Mouse (Mus musculus) kidney, adult 11 months (tissue): ENCODE results near the gene Tmed1.
"Not testable (repeated sequence)": the region's sequence is repeated elsewhere in the genome, so short reads cannot be mapped to it uniquely, and the experiment has no call there.

Experiments used
- DNase-seq: peaks from one replicate; pipeline ENCODE4 v3.0.0; 2022

Gene Tmed1

DNA sequence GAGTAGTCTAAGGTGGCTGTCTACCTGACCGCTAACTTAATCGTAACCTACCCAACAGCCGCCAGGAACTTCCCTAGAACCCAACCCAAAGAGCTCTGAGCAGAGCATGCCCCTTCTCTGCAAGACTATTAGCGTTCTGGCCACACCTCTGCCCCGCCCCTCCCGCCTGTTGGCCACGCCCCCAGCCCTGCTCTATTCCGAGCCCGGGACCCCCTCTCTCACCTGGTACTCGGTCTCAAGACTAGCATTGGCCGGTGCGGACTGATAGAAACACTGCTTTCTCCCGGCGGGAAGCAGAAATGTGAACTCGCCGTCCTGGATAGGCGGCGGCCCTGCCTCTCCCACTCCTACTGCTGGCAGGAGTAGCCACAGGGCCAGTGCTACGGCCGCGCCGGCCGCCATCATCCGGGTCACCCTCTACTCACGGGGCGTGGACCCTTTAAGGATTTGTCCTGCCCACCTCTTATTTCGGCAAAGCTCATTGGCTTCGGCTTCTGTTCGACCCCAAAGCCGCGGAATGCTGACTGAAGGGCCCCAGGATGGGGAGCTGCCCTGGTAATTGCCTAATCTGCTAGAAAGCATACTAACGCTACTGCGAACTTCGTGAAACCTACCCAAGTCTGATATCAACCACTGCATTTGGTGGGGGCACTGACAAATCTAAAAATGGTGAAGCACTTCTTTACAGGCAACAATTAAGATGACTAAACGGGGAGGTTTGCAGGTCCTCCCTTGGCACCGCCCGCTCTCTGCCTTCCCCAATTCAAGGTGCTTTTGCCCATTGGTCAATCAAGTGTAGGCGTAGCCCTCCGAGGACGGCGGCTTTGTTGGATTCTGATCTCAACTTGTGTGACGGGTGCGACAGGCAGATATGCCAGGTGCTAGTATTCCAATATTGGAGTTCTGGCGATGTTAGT lies at the start of gene Tmed1:
Tmed1 (minus strand) TSS at position 481 of the 917 bp plus-strand sequence.
- DNase-seq = peak; percentile 98

DNA sequence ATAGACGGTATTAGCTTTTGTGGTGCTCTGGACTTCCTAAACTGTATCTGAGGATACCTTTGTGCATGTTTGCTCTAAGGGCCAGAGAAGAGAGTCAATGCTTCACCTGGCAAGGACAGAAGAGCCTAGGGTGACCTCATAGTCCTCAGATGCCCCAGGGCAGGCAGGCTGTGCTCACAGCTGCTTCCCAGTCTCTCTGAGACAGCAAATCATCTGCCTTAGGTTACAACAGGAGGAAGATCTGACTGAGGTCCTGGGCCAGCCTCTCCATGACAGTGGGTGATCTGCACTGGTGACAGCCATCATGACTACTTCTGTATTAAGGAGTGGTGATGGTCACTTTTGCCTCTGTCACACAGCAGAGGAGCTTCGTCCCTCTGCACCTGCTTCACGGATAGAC lies 49.1 kb upstream of the Tmed1 start:
- DNase-seq = no peak

DNA sequence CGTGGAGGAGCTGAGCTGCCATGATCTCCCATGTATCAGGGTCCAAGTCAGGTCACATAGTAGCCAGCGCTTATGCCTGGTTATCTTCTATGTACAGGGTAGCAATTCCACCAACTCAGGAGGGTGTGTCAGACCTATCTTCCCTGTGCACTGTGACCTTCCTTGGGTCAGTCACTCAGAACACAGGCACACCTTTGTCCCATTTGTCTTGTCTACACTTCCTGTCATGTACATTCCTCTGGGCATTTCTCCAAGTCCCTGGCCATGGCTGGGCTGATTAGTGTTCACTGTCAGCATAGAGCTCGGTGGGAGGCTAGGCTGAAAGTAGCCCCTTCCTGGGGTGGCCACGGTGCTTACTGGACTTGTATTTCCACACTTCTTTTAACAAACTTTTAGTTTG lies 48.3 kb upstream of the Tmed1 start:
- peak; percentile 17 for DNase-seq

DNA sequence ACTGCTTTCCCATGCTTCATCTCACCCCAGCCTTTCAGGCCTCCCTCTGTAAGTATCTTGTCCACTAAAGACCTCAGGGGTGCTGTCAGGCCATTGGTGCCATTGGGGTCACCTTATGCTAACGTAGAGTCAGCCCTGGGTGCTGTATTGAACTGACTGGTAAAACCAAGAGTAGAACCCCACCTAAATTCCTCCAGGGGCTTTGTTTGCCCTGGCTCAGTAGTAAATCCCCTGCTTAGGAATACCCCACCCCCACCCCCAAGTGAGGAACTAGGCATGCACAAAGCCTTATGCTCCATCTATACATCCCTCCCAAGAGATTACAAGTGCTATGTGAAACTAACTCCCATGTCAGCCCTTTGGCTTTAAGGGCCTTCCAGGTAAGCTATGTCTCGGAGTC lies 47.5 kb upstream of the Tmed1 start:
- no peak for DNase-seq

DNA sequence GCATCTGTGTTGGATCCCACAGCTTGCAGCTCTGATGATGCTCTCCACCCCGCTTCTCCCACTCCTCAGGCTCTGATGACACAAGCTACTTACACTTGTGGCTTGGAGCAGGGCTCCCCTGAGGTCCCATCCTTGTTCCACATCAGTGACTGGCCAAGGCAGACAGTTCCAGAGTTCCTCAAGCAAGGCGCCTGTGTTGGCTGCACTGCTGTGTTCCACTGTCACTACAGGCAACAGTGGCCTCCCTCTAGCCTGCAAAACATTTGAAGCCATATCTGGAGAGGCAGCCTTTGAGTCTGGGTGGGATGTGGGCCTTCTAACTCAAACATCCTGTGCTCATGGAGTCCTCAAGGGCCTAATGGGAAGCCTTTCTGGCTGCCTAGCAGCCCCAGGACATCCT lies 46.9 kb upstream of the Tmed1 start:
- DNase-seq = no peak

DNA sequence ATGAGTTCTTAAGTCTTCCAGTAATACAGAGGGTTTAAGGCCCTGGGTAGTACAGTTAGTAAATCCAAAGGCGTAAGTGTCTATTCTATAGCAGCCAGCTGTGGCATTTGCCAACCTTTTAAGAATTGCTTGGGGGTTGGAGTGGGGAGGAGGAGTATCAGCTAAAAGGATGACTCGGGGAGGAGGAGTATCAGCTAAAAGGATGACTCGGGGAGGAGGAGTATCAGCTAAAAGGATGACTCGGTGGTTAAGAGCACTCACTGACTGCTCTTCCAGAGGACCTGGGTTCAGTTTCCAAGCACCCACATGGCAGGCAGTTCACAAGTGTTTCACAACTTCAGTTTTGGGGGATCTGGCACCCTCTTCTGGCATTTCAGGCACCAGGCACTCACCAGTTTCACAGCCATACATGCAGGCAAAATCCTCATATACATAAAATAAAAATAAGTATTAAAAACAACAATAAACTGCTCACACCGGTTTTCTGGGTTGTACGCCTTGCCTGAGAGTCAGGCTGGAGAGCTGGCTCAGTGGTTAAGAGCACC lies 45.2 kb upstream of the Tmed1 start:
- no peak for DNase-seq

DNA sequence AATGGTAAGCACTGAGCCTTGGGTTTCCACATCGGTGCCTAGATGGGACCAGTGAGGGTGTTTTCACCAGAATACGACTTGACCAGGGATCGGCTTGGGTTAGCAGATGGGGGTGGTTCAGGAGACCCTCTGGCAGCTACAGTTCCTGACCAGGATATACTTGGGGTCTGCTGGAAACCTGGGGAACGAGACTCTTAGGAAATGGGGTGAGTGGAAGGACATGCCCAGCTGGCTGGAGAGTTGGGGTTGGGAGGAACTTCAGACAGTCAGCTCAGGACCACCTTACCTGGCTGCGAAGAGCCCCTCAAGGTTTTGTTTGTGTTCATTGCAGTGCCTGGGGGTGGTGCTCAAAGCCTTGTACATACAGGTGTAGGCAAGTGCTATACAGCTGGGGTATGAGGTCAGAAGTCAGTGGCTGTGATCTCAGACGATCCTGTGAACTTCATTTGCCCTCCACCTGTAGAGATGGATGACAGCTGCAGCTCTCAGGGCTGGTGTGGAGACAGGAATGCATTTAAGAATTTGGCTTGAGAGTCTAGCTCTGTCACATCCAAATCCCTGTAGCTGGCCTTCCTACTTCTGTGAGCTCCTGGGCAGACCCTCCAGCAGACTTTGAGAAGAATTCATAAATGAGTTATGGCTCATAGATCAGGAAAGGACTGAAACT lies 43.7 kb upstream of the Tmed1 start:
- no peak for DNase-seq

DNA sequence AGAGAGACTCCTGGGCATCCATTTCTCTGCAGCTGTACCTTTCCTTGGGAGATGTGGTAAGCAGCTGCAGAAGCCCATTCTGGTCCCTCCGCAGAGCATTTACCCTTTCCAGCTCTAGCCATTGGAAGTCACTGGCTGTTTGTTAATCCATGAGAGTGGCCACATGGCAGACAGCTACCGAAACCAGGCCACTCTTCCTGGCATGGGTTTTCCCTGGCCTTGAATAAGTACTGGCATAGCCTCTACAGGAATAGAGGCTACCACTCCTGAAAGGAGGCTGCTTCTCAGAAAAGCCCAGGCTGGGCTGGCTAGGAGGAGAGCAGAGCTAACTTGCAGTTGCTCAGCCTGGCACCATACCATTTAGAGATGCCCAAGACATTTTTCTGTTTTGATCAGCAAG lies 41.0 kb upstream of the Tmed1 start:
- no peak for DNase-seq

DNA sequence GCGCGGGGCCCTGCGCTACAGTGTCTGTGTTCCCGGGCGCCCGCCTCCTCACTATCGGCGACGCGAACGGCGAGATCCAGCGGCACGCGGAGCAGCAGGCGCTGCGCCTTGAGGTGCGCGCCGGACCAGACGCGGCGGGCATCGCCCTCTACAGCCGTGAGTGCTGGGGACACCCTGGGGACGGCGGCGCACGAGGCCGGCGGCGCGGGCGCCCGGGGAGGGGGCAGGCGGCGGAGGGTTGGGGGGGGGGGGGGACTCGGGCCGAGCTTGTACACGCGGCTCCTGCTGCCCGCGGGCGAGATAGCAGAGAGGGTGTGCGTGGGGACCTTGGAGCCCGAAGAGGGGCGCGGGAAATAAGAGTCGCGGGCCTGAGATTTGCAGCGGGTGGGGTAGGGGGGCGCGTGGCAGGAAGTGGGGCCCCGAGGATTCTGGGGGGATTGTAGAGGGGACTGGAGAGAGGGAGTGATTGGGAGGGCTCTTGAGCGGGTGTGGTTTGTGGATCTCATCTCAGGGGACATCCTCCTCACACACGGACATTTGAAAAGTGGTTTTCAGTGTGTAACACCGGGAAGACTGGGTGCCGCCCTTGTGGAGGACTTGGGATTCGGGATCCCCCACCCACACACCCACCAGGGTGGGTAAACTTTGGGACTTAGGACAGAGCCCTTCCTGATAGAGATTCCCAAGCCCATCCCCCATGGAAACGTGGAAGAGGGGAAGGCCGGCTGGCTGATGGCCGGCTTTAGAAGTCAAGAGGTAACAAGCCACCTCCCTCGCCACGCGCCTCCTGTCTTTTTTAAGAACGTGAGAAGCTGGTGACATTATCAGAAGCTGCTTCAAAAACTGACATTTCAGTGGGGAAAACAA lies 37.3 kb upstream of the Tmed1 start:
- peak; percentile 61 for DNase-seq

DNA sequence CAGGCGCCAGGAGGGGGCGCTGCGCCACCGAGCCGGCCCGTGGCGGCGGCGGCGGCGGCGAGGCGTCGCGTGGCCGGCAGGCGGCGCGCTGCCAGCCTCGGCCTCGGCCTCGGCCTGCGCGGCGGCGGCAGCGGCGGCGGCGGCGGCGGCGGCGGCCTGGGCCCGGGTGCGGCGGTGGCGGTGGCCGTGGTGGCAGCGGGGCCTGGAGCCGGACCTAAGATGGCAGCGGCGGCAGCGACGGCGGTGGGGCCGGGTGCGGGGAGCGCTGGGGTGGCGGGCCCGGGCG lies 36.7 kb upstream of the Tmed1 start, which contains the start of gene Carm1:
Carm1 (plus strand) TSS at position 106 of the 286 bp plus-strand sequence.
- DNase-seq = no peak

DNA sequence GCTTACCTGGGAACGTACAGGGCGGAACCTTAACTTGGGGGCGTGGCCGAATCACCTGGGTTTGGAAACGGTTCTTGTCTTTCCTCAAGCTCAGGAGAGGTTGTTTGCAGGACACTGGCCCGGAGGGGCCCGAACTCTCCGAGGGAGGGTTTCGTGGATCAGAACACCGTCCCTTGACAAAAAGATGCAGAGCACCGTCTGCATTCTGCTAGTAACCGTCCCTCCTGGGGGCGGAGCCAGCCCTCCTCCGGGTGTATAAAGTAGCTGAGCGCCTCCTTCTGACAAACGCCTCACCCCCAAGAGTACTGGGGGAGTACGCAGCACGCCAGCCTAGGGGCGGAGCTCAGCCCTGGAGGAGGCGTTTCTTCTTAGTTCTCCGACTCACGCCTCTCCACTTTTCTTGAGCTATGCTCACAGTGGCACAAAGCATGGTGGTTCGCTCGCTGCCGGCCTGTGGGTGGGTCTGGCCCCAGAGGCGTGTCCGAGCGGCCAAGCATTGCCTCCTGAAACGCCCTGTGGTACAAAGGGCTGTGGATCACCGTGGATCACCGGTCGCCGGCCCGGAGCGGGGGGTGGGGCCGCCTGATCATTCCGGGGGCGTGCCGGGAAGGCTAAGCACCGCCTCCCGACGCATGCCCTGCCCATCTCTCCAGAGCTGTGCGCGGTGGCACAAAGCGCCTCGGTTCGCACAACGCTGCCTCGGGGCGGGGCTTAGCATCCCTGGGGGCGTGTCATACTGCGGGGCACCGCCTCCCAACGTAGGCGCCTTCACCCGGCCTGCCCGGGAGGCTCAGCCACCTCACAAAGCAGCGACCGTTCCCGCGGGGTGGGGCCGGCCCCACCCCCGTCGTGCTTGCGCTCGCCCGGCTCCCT lies 36.1 kb upstream of the Tmed1 start:
- DNase-seq = peak; percentile 99

DNA sequence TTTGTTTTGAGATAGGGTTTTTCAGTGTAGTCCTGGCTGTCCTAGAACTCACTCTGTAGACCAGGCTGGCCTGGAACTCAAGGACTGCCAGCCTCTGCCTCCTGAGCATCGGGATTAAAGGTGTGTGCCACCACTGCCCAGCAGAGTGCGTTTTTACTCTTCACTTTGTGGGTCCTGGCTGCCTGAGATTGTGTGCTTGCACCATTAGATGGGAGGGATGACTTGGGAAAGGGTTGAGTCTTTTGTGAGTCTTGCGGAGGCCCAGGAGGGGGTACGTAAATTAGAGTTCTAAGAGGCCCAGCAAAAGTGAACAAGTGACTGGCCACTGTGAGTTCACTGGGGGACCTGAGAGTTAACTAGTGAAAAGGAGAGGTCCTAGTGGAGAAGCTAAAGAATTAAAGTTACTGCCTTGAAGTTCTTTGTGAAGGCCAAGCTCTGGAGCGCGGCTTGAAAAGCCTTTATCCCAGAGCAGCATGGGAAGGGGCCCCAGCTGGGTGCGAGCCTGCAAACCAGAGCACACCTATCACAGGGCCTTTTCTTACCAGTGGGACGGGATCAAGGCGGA lies 35.4 kb upstream of the Tmed1 start:
- DNase-seq = no peak

DNA sequence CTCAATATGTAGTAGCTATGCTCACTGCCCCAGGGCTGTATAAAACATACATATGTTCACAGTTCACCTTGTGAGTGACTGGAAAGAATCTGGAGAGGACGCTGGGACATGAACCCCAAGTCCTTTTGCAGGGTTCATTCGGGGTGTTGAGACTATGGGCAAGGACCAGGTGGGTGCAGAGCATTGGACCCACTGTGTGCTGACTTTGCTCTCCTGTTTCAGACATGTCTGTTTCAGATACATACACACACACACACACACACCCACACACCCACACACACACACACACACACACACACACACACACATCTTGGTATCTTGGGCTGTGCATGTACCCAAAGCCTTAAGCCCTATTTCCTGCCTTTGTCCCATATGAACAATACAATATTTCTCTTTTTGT lies 31.9 kb upstream of the Tmed1 start:
- not testable (repeated sequence) for DNase-seq

DNA sequence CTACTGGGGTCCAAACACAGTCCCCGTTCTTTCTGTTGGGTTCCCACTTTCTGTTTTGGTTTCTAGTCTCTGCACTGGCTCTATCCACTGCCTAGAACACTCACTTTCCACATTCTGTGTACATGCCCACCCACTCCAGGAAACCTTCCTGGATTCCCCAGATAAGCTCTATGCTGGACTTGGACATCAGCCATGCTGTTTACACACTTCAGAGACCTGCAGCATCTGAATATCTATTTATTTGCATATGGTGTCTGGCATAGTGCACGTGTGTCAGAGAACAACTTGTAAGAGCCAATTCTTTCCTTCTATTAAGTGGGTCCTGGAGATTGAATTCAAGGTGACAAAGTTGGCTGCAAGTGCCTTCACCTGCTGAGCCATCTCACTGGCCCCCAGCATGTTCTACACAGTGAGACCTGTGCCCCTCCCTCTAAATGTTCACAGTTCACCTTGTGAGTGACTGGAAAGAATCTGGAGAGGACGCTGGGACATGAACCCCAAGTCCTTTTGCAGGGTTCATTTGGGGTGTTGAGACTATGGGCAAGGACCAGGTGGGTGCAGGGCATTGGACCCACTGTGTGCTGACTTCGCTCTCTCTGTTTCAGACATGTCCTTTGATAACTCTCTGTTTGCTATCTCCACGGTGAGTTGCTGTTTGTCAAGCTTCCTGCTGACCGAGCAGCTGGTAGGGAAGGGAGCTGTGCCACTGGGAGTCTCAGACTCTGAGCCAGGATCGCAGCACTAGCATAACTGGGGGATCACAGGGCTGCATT lies 30.1 kb upstream of the Tmed1 start:
- no peak for DNase-seq

DNA sequence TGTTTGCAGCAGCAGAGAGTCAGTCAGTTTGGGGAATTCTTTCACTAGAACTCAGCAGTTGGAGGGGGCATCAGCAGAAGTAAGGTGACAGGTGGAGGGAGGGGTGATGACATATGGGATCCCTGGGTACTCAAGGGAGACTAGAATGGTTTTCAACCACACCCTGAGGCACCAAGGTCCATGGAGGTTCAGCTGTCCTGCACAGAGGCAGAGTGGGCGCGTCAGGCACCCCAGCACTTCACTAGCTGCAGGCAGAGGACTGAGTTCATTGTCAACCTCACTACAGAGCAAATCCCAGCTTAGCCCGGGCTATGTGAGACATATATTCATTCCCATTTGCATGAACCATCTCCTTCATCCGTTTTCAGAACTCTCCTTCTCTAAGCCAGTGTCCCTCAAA lies 27.0 kb upstream of the Tmed1 start:
- DNase-seq = no peak

DNA sequence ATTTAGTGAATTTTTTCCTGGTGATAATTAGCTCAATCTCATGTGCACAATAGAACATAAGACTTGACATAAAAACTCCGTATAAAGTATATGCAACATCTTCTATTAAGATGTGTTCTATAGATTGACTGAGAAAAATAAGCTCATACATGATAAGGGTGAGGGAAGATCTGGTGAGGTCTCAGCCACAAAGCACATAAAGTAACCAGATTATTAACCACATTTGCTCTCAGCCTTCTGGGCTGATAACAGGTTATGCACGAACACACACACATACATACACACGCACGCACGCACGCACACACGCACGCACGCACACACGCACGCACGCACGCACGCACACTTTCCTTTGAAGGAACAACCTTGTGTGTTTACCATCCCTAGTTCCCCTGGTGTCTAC lies 26.4 kb upstream of the Tmed1 start:
- DNase-seq = no peak

DNA sequence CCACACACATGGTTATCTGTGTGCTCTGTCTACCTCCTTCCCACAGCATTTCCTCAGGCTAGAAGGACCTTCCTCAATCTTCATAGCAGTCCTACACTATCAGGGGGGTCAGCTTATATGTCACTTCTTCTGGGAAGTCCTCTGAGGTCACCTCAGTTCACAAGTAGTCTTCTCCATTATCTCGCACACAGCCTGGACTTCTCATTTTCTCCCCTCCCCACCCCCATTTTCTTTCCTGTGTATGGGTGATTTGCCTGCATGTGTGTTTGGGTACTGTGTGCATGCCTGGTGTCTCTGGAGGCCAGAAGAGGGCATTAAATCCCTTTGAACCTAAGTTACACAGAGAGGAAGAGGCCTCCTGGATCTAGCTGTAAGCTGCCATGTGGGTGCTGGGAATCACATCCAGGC lies 17.9 kb upstream of the Tmed1 start:
- DNase-seq = no peak

DNA sequence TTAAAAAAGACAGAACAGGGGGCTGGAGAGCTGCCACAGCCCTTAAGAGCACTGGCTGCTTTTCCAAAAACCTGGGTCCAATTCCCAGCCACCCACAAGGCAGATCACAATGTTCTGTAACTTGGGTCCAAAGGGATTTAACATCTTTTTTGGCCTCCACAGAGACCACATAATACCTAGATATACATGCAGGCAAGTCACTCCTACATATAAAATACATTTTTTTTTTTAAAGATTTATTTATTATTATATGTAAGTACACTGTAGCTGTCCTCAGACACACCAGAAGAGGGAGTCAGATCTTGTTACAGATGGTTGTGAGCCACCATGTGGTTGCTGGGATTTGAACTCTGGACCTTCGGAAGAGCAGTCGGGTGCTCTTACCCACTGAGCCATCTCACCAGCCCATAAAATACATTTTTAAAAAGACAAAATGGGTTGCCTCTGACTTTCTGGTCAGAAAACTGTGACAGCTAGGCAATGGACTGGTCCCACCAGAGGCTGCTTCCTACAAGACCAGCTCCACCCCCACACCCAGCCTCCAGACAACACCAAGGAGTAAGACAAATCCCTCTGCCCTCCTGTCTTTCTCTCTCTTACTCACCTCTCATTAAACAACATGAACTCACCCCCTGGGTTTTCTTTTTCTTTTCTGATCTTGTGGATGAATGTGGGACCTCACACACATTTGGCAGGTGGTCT lies 17.2 kb upstream of the Tmed1 start:
- no peak for DNase-seq

DNA sequence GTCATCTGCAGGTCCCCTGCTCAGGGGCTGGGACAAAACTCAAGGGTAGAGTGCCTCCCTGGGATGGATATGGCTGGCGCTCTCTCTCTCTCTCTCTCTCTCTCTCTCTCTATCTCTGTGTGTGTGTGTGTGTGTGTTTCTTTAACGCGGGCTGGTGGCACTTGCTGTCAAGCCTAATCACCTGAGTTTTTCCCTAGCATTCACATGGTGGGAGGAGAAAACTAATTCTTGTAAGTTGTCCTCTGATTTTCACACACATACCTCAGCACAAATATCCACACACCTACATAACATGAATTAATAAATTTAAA lies 16.5 kb upstream of the Tmed1 start:
- no peak for DNase-seq

DNA sequence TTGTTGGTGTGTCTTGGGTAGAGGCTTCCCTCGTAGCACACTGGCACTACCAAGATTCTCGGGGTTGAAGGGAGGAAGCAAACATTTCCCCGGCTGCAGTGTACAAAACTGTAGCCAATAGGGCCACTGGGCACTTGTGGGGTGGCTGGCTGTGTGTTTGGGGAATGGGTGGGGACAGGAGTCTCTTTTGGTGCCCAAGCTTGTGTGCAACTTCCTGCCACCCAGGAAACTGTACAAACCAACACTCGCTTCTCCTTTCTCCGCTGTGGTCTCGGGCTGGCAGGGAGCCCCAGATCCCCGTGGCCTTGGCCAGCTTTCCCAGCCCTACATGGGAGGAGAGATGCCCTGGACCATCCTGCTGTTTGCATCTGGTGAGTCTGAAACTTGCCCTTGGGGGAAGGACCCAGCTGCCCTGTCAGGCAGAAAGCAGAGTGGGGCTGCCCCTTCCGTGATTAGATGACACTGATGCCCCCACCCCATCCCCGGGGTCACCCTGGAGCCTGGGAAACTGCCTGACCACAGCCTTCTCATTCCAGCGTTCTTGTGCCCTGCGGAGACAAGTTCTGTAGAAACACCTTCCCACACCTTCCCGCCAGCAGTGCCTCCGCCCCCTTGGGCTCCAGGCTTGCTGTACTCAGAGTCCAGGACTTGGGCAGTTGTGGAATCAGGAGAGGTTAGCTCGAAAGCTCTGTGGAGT lies 16.0 kb upstream of the Tmed1 start, which contains the start of gene AB124611:
AB124611 (plus strand) TSS at position 240 of the 697 bp plus-strand sequence.
- no peak for DNase-seq
